Mouse (Mus musculus): ENCODE results near the gene Mus81.
A peak's percentile ranks its signal among the peaks of the same experiment; 100 is the strongest.
"Not testable (repeated sequence)": the region's sequence is repeated elsewhere in the genome, so short reads cannot be mapped to it uniquely, and the experiment has no call there.

Gene Mus81

GRCm38 (mm10) chr19:5492641-5493040 lies 4.4 kb upstream of the Mus81 start:
- no peak for DNase-seq (ENCODE audit: extremely low spot score, low spot score)

GRCm38 (mm10) chr19:5490898-5491708 lies 2.9 kb upstream of the Mus81 start:
- peak; percentile 79 for DNase-seq (ENCODE audit: extremely low spot score, low spot score)

- DNase-seq (ENCODE audit: extremely low spot score, low spot score), result peak; percentile 96
Measured at GRCm38 (mm10) chr19:5490313-5490897, 2.2 kb upstream of the Mus81 start, which contains the start of gene Cfl1. Gene Cfl1 (plus strand): TSS chr19:5490455.

GRCm38 (mm10) chr19:5489721-5490120 lies 1.5 kb upstream of the Mus81 start:
- not testable (repeated sequence) for DNase-seq (ENCODE audit: extremely low spot score, low spot score)

- DNase-seq (ENCODE audit: extremely low spot score, low spot score), result peak; percentile 96
Measured at GRCm38 (mm10) chr19:5488878-5489571, 823 bp upstream of the Mus81 start.

GRCm38 (mm10) chr19:5486771-5487170 lies 1.4 kb downstream of the Mus81 start:
- DNase-seq (ENCODE audit: extremely low spot score, low spot score), result no peak

- DNase-seq (ENCODE audit: extremely low spot score, low spot score), result no peak
Measured at GRCm38 (mm10) chr19:5486286-5486685, 1.9 kb downstream of the Mus81 start.

GRCm38 (mm10) chr19:5485821-5486220 lies 2.4 kb downstream of the Mus81 start:
- DNase-seq (ENCODE audit: extremely low spot score, low spot score), result no peak

GRCm38 (mm10) chr19:5485371-5485770 lies 2.8 kb downstream of the Mus81 start:
- no peak for DNase-seq (ENCODE audit: extremely low spot score, low spot score)

GRCm38 (mm10) chr19:5484496-5484895 lies 3.7 kb downstream of the Mus81 start:
- no peak for DNase-seq (ENCODE audit: extremely low spot score, low spot score)

- no peak for DNase-seq (ENCODE audit: extremely low spot score, low spot score)
Measured at GRCm38 (mm10) chr19:5483386-5484359, 4.5 kb downstream of the Mus81 start.

GRCm38 (mm10) chr19:5481398-5481797 lies 6.8 kb downstream of the Mus81 start:
- DNase-seq (ENCODE audit: extremely low spot score, low spot score), result no peak

GRCm38 (mm10) chr19:5480016-5480415 lies 8.2 kb downstream of the Mus81 start:
- no peak for DNase-seq (ENCODE audit: extremely low spot score, low spot score)

- no peak for DNase-seq (ENCODE audit: extremely low spot score, low spot score)
Measured at GRCm38 (mm10) chr19:5477668-5478300, 10.4 kb downstream of the Mus81 start.

GRCm38 (mm10) chr19:5477004-5477667 lies 11.1 kb downstream of the Mus81 start:
- no peak for DNase-seq (ENCODE audit: extremely low spot score, low spot score)

- DNase-seq (ENCODE audit: extremely low spot score, low spot score), result no peak
Measured at GRCm38 (mm10) chr19:5475069-5475714, 13.0 kb downstream of the Mus81 start.

- peak; percentile 67 for DNase-seq (ENCODE audit: extremely low spot score, low spot score)
Measured at GRCm38 (mm10) chr19:5474281-5475068, 13.7 kb downstream of the Mus81 start.

GRCm38 (mm10) chr19:5473720-5474119 lies 14.5 kb downstream of the Mus81 start, which contains the start of gene Efemp2:
Gene Efemp2 (plus strand): TSS chr19:5473954.
- DNase-seq (ENCODE audit: extremely low spot score, low spot score), result peak; percentile 75

- DNase-seq (ENCODE audit: extremely low spot score, low spot score), result no peak
Measured at GRCm38 (mm10) chr19:5472857-5473256, 15.3 kb downstream of the Mus81 start.
